Mouse (Mus musculus) CH12.LX (cell line): ENCODE results near the gene S100a9. TPM values are rescaled to one million over a fixed set of nuclear protein-coding genes. Genes with fewer than 3 reads are reported as not detected.

ENCODE experiments used
- DNase-seq: peaks from one replicate; pipeline ENCODE4 v3.0.0-alpha.2; 2013; ENCODE audit errors: extremely low read depth
- H3K27ac ChIP-seq: 2 replicates; pipeline ENCODE4 v1.5.1; 2012; ENCODE audit warnings: low read depth, mild to moderate bottlenecking, control low read depth, moderate library complexity; ENCODE audit not compliant: insufficient read depth
- H3K27me3 ChIP-seq: replicated peaks from 2 replicates; pipeline ENCODE3; 2012; ENCODE audit warnings: inconsistent platforms
- H3K36me3 ChIP-seq, 2 experiments: replicated peaks in 1 of 2; 2 replicates each; pipeline versions ENCODE3 to v1.6.1; 2012; ENCODE audit warnings: inconsistent platforms in 1 of 2, low read length in 1 of 2, mild to moderate bottlenecking in 1 of 2, mixed read lengths in 1 of 2, moderate library complexity in 1 of 2; ENCODE audit not compliant: control insufficient read depth in 1 of 2, insufficient read depth in 1 of 2
- H3K4me1 ChIP-seq, 2 experiments: 2 replicates each; pipeline ENCODE4 v1.6.1; 2012; ENCODE audit warnings: inconsistent platforms in 1 of 2, moderate library complexity in 1 of 2; ENCODE audit not compliant: insufficient read depth in 2 of 2, control insufficient read depth in 1 of 2
- H3K4me2 ChIP-seq: 2 replicates; pipeline ENCODE4 v1.6.1; 2012; ENCODE audit warnings: low read depth, mild to moderate bottlenecking, control low read depth; ENCODE audit not compliant: poor library complexity, insufficient read depth, severe bottlenecking
- H3K4me3 ChIP-seq, 3 experiments: fragments of 150-350 bp in 1 of 3; sonication (generic) in 1 of 3; replicated peaks in 1 of 3; 2 replicates each; pipeline versions ENCODE3 to v1.5.1; 2011 to 2012; ENCODE audit warnings: low read depth in 2 of 3, low read length in 2 of 3, mild to moderate bottlenecking in 2 of 3, moderate library complexity in 2 of 3, control low read depth in 1 of 3, improper control_type of control experiment in 1 of 3, inconsistent platforms in 1 of 3, mixed read lengths in 1 of 3; ENCODE audit not compliant: poor library complexity in 1 of 3
- H3K79me2 ChIP-seq: replicated peaks from 2 replicates; pipeline ENCODE4 v1.6.1; 2012; ENCODE audit warnings: mild to moderate bottlenecking, moderate library complexity; ENCODE audit not compliant: control insufficient read depth, poor library complexity, insufficient read depth, severe bottlenecking; ENCODE audit errors: extremely low read depth
- H3K9ac ChIP-seq: 2 replicates; pipeline ENCODE4 v1.6.1; 2012; ENCODE audit warnings: low read depth, mild to moderate bottlenecking, control low read depth, moderate library complexity; ENCODE audit not compliant: insufficient read depth
- H3K9me3 ChIP-seq: replicated peaks from 2 replicates; pipeline ENCODE3; 2012; ENCODE audit warnings: low read length, inconsistent platforms, mixed read lengths
- BHLHE40 ChIP-seq: IDR thresholded peaks from 2 replicates; pipeline ENCODE4 v1.6.1; 2011; ENCODE audit warnings: mild to moderate bottlenecking, low read depth, low read length, improper control_type of control experiment
- CHD1 ChIP-seq: IDR thresholded peaks from 2 replicates; pipeline ENCODE4 v1.6.1; 2012; ENCODE audit warnings: low read depth, low read length, improper control_type of control experiment, inconsistent platforms
- CHD2 ChIP-seq: IDR thresholded peaks from 2 replicates; pipeline ENCODE4 v1.6.1; 2011; ENCODE audit warnings: low read length, improper control_type of control experiment
- E2F4 ChIP-seq: IDR thresholded peaks from 2 replicates; pipeline ENCODE4 v1.6.1; 2011; ENCODE audit warnings: low read depth, low read length, improper control_type of control experiment; ENCODE audit not compliant: insufficient replicate concordance
- ETS1 ChIP-seq: conservative IDR thresholded peaks from 2 replicates; pipeline ENCODE4 v1.6.1; 2012; ENCODE audit warnings: low read depth, mild to moderate bottlenecking, inconsistent platforms, low read length, improper control_type of control experiment, moderate library complexity
- GABPA ChIP-seq: IDR thresholded peaks from 2 replicates; pipeline ENCODE4 v1.6.1; 2012; ENCODE audit warnings: low read depth, low read length, improper control_type of control experiment, inconsistent platforms; ENCODE audit not compliant: insufficient replicate concordance
- JUN ChIP-seq: IDR thresholded peaks from 2 replicates; pipeline ENCODE4 v1.6.1; 2011; ENCODE audit warnings: low read depth, mild to moderate bottlenecking, low read length, improper control_type of control experiment, moderate library complexity; ENCODE audit not compliant: insufficient read depth
- MAFK ChIP-seq: IDR thresholded peaks from 2 replicates; pipeline ENCODE4 v1.6.1; 2011; ENCODE audit warnings: low read length, improper control_type of control experiment; ENCODE audit not compliant: insufficient replicate concordance
- MEF2A ChIP-seq: IDR thresholded peaks from 2 replicates; pipeline ENCODE4 v1.6.1; 2014; ENCODE audit warnings: low read depth, mild to moderate bottlenecking, inconsistent platforms, low read length, improper control_type of control experiment, borderline replicate concordance
- MXI1 ChIP-seq: IDR thresholded peaks from 2 replicates; pipeline ENCODE4 v1.6.1; 2011; ENCODE audit warnings: mild to moderate bottlenecking, low read depth, low read length, improper control_type of control experiment
- NELFE ChIP-seq: IDR thresholded peaks from 2 replicates; pipeline ENCODE4 v1.6.1; 2011; ENCODE audit warnings: low read depth, low read length, improper control_type of control experiment
- NRF1 ChIP-seq: IDR thresholded peaks from 2 replicates; pipeline ENCODE4 v1.6.1; 2014; ENCODE audit warnings: low read depth, mild to moderate bottlenecking, inconsistent platforms, low read length, improper control_type of control experiment, moderate library complexity
- POLR2AphosphoS2 ChIP-seq: IDR thresholded peaks from 2 replicates; pipeline ENCODE4 v1.6.1; 2011; ENCODE audit warnings: low read depth, low read length, improper control_type of control experiment
- RAD21 ChIP-seq: IDR thresholded peaks from 2 replicates; pipeline ENCODE4 v1.6.1; 2011; ENCODE audit warnings: low read depth, mild to moderate bottlenecking, low read length, improper control_type of control experiment, moderate library complexity
- SMC3 ChIP-seq: IDR thresholded peaks from 2 replicates; pipeline ENCODE4 v1.6.1; 2011; ENCODE audit warnings: low read depth, low read length, improper control_type of control experiment
- USF1 ChIP-seq: IDR thresholded peaks from 2 replicates; pipeline ENCODE4 v1.6.1; 2014; ENCODE audit warnings: low read depth, mild to moderate bottlenecking, inconsistent platforms, low read length, improper control_type of control experiment
- ZC3H11A ChIP-seq: IDR thresholded peaks from 2 replicates; pipeline ENCODE4 v1.6.1; 2012; ENCODE audit warnings: low read depth, mild to moderate bottlenecking, inconsistent platforms, low read length, improper control_type of control experiment
- ZKSCAN1 ChIP-seq: IDR thresholded peaks from 2 replicates; pipeline ENCODE4 v1.6.1; 2012; ENCODE audit warnings: low read depth, inconsistent platforms, low read length, improper control_type of control experiment, borderline replicate concordance
- ZMIZ1 ChIP-seq: IDR thresholded peaks from 2 replicates; pipeline ENCODE4 v1.6.1; 2012; ENCODE audit warnings: low read depth, mild to moderate bottlenecking, inconsistent platforms, low read length, improper control_type of control experiment
- ZNF384 ChIP-seq: IDR thresholded peaks from 2 replicates; pipeline ENCODE4 v1.6.1; 2012; ENCODE audit warnings: low read depth, low read length, improper control_type of control experiment, inconsistent platforms
- dilution Hi-C: fragments of 300-500 bp; cut with MboI; formaldehyde crosslinking; loops from 2 replicates; pipeline ENCODE4 v1.14.3; 2020; ENCODE audit warnings: low sequenced_read_pairs; ENCODE audit not compliant: extremely low pct_unique_long_range_greater_than_20kb, extremely low pct_ligation_motif_present
- in situ Hi-C: fragments of 300-500 bp; cut with MboI; formaldehyde crosslinking; loops from 3 replicates; pipeline ENCODE4 v1.14.3; 2019; ENCODE audit warnings: low sequenced_read_pairs, low pct_ligation_motif_present, low pct_unique_long_range_greater_than_20kb, mixed read lengths
- polyA plus RNA-seq: library from polyadenylated mRNA; unstranded; fragments of >175 nt; gene quantifications from 2 replicates; pipeline ENCODE4 v1.2.1, GENCODE M21; 2012; ENCODE audit warnings: low read depth; ENCODE audit not compliant: insufficient read length
- total RNA-seq, 2 experiments: library from RNA; depleted of rRNA; stranded (reverse); fragments of 300-350 nt in 1 of 2; fragments of >200 nt in 1 of 2; gene quantifications; 2 replicates each; pipeline ENCODE4 v1.2.3; 2012 to 2014

S100a9 gene
- total and polyA plus RNA-seq, 3 experiments: not detected

GRCm38 (mm10) chr3:90649832-90650231, 45.7 kb downstream of the S100a9 start:
- in situ Hi-C loops (no loop called here), dilution Hi-C loops (no loop called here)
- H3K4me3 ChIP-seq: no peak overlapping the region
- H3K79me2 ChIP-seq: no peaks in the 10 kb centered on the region
- H3K36me3 ChIP-seq: no peaks in the 10 kb centered on the region
- TF ChIP-seq ZC3H11A: no peak
- TF ChIP-seq NELFE: no peak
- TF ChIP-seq ZKSCAN1: no peak
- TF ChIP-seq CHD1: no peak
- no peak for TF ChIP-seq ZMIZ1
- no peak for TF ChIP-seq MAFK
- no peak for TF ChIP-seq BHLHE40
- no peak for TF ChIP-seq JUN
- TF ChIP-seq CHD2: no peak
- no peak for TF ChIP-seq MXI1
- no peak for TF ChIP-seq ZNF384
- TF ChIP-seq POLR2AphosphoS2: no peak
- no peak for TF ChIP-seq MEF2A
- peaks cover 60% of the 10 kb centered on the region for H3K27me3 ChIP-seq
- no peak overlapping the region for H3K4me2 ChIP-seq
- H3K4me1 ChIP-seq: no peaks in the 10 kb centered on the region
- no peak overlapping the region for H3K9ac ChIP-seq
- H3K27ac ChIP-seq: no peak overlapping the region
- no peak for DNase-seq
- no peaks in the 10 kb centered on the region for H3K9me3 ChIP-seq

DNA sequence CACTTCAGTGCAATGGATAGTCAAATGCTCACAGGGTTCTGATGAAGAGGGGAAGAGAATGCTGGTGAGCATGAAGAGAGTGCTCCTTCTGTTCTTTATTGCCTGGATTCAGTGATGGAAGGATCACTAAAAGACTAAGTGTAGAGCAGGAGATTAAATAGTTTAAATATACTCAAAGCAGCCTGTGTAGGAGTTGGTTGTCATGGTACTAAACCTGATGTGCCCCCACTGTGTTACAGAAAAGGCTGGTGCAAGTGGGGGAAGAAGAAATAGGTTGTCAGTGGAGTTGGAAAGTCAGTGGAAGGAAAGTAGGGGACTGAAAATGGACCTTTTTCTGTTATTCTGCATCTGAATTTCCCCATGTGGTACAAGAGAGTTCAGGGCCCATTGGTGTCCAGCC, 46.5 kb downstream of the S100a9 start:
- H3K36me3 ChIP-seq: no peaks in the 10 kb centered on the region
- H3K27me3 ChIP-seq: peaks cover 54% of the 10 kb centered on the region
- no peak for DNase-seq
- no peak overlapping the region for H3K9ac ChIP-seq
- in situ Hi-C loops: no loop called here
- no peak overlapping the region for H3K4me3 ChIP-seq
- H3K4me1 ChIP-seq: no peaks in the 10 kb centered on the region
- dilution Hi-C loops: no loop called here
- no peaks in the 10 kb centered on the region for H3K79me2 ChIP-seq
- no peak overlapping the region for H3K27ac ChIP-seq
- H3K9me3 ChIP-seq: no peaks in the 10 kb centered on the region
- TF ChIP-seq GABPA: no peak
- no peak for TF ChIP-seq USF1
- TF ChIP-seq E2F4: no peak
- TF ChIP-seq CHD1: no peak
- TF ChIP-seq ETS1: no peak
- TF ChIP-seq RAD21: no peak
- no peak for TF ChIP-seq SMC3
- no peak for TF ChIP-seq POLR2AphosphoS2
- no peak for TF ChIP-seq MAFK
- TF ChIP-seq NRF1: no peak
- no peak for TF ChIP-seq CHD2
- TF ChIP-seq ZC3H11A: no peak
- TF ChIP-seq, all 38 proteins: peak for 0
- H3K4me2 ChIP-seq: no peak overlapping the region
